In the genomic region with DNA sequence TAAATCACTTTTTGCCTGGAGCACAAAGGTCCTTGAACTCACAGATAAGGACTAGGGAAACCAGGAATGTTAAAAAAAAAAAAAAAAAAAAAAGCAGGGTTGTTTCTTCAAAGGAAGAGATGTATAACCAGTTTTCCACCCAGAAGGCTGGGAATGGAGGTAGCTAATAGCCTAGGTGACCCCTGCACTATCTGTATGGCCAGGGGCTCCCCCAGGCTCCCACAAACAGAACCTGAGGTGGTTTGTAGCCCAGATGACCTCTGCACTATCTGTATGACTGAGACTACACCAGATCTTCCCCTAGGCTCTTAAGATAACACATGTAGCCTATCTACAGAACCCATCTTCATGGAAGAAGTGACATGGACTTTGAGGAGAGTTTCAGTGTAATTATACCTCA, we compare ENCODE assay signal across 16 mouse cellular contexts.
"Had no signal": no experiment of that assay in that cellular context is flagged by ENCODE, and none has a peak within 500 bp of the region (broad histone marks: within the 10 kb centered on the region; RNA-seq: fewer than 3 reads in every experiment).

No protein-coding gene starts in this region.

- H3K27ac ChIP-seq: neural tube, embryonic 13.5 days; neural tube, embryonic 15.5 days; stomach, embryonic 15.5 days; stomach, postnatal 0 days had no signal

- H3K4me3 ChIP-seq: neural tube, embryonic 13.5 days; neural tube, embryonic 15.5 days; stomach, embryonic 15.5 days had no signal

- H3K4me2 ChIP-seq: neural tube, embryonic 13.5 days; neural tube, embryonic 15.5 days; stomach, embryonic 15.5 days had no signal

- H3K4me1 ChIP-seq: stomach, embryonic 15.5 days had no signal

- H3K9ac ChIP-seq: neural tube, embryonic 13.5 days; neural tube, embryonic 15.5 days; stomach, embryonic 15.5 days had no signal

- H3K27me3 ChIP-seq: neural tube, embryonic 13.5 days; neural tube, embryonic 15.5 days; stomach, embryonic 15.5 days had no signal

- H3K9me3 ChIP-seq: neural tube, embryonic 13.5 days; neural tube, embryonic 15.5 days; stomach, embryonic 15.5 days had no signal

- H3K36me3 ChIP-seq: neural tube, embryonic 13.5 days; neural tube, embryonic 15.5 days; stomach, embryonic 15.5 days had no signal

- DNase-seq: retina, postnatal 1 day; right cerebral cortex, adult 18-20 months; right cerebral cortex, postnatal 14 days; right cerebral cortex, postnatal 25 days; right cerebral cortex, postnatal 4 days; spleen, adult 18-20 months; thymus, adult 18-20 months; thymus, adult 2 months; thymus, postnatal 14 days; thymus, postnatal 25 days; thymus, postnatal 36 days; thymus, postnatal 4 days had no signal
